Mouse (Mus musculus) kidney, adult 2 months (tissue): ENCODE results near the gene Ahctf1. TPM values are rescaled to one million over a fixed set of nuclear protein-coding genes. Genes with fewer than 3 reads are reported as not detected.

ENCODE experiments used
- DNase-seq: peaks from one replicate; pipeline ENCODE4 v3.0.0; 2021
- H3K27ac ChIP-seq: fragments of 200-500 bp; 2 replicates; pipeline ENCODE4 v1.5.1; 2012; ENCODE audit warnings: low read depth, low read length, control low read depth, inconsistent platforms; ENCODE audit not compliant: insufficient read depth
- H3K27me3 ChIP-seq: fragments of 200-500 bp; replicated peaks from 2 replicates; pipeline ENCODE4 v1.6.1; 2012; ENCODE audit warnings: mild to moderate bottlenecking, moderate library complexity, low read length, inconsistent platforms; ENCODE audit not compliant: control insufficient read depth, insufficient read depth
- H3K36me3 ChIP-seq: fragments of 200-500 bp; 2 replicates; pipeline ENCODE4 v1.6.1; 2012; ENCODE audit warnings: mild to moderate bottlenecking, moderate library complexity, low read length, inconsistent platforms; ENCODE audit not compliant: control insufficient read depth, insufficient read depth
- H3K4me1 ChIP-seq: fragments of 200-500 bp; 2 replicates; pipeline ENCODE4 v1.6.1; 2011; ENCODE audit warnings: low read length; ENCODE audit not compliant: control insufficient read depth, insufficient read depth
- H3K4me3 ChIP-seq: fragments of 200-500 bp; 2 replicates; pipeline ENCODE4 v1.5.1; 2011; ENCODE audit warnings: mild to moderate bottlenecking, low read depth, low read length, control low read depth; ENCODE audit not compliant: insufficient read depth
- CTCF ChIP-seq: fragments of 200-500 bp; conservative IDR thresholded peaks from 2 replicates; pipeline ENCODE4 v1.5.1; 2011; ENCODE audit warnings: low read depth, mild to moderate bottlenecking, control low read depth, low read length, moderate library complexity, mixed read lengths; ENCODE audit not compliant: insufficient read depth, insufficient read length
- POLR2A ChIP-seq: fragments of 200-500 bp; IDR thresholded peaks from one replicate; pipeline ENCODE4 v1.6.1; 2011; ENCODE audit warnings: low read depth, low read length, control low read depth
- WGBS: fragments of 180-500 bp; shearing (Covaris S2); methylation state at CpG from one replicate; pipeline ENCODE4 v1.1.7; 2018; 5-methylcytosine and 5-hydroxymethylcytosine counted together
- polyA plus RNA-seq: library from polyadenylated mRNA; depleted of rRNA; stranded (reverse); fragments of >200 nt; gene quantifications from 2 replicates; pipeline ENCODE4 v1.2.3, GENCODE M21; 2012; rRNA removed

Gene Ahctf1
- polyA plus RNA-seq, 1 experiment = 6.4 TPM

DNA sequence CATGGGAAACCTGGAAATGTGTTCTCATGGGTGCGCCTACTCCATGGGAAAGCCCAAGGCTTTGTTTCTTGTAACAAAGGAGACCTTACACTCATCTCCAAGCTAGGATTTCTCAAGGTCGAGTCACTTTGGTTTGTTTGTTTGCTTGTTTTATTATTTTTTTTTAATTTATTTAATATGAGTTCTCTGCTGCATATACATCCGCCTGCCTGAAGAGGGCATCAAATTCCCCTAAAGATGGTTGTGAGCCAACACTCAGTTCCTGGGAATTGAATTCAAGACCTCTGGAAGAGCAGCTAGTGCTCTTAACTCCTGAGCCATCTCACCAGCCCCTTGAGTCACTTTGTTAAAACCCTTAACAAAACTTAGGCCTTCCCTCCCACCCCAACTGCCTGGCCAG is 90.1 kb downstream of the Ahctf1 start:
- 90% methylated on average over 3 of the region's 3 CpGs for WGBS
- TF ChIP-seq POLR2A (no peak), CTCF (no peak)
- no peak overlapping the region for H3K27ac ChIP-seq
- H3K4me3 ChIP-seq = no peak overlapping the region
- no peaks in the 10 kb centered on the region for H3K4me1 ChIP-seq
- H3K27me3 ChIP-seq = no peaks in the 10 kb centered on the region
- no peaks in the 10 kb centered on the region for H3K36me3 ChIP-seq
- DNase-seq = no peak

DNA sequence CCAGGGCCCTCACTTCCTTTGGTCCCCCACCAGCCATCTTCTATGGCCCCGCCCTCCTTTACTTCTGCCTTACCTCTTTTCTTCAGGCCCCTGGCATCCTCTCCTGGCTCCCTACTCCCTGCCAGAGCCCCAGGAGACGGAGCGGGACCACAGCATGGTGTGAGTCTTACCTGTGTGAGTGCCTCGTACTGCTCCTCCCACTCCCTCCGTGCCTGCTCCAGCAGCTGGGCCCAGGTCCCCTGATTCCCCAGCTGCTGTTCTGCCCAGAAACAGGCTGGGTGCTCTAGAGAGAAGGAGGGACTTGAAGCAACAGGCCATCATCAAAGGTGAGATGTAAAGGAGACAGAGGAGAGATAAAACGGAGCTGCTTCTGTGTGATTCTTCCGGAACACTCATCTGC is 90.8 kb downstream of the Ahctf1 start:
- TF ChIP-seq POLR2A = no peak
- no peak for TF ChIP-seq CTCF
- no peaks in the 10 kb centered on the region for H3K36me3 ChIP-seq
- H3K27me3 ChIP-seq = no peaks in the 10 kb centered on the region
- H3K27ac ChIP-seq = no peak overlapping the region
- no peak for DNase-seq
- H3K4me1 ChIP-seq = no peaks in the 10 kb centered on the region
- WGBS = 88% methylated on average over 7 of the region's 7 CpGs
- no peak overlapping the region for H3K4me3 ChIP-seq

DNA sequence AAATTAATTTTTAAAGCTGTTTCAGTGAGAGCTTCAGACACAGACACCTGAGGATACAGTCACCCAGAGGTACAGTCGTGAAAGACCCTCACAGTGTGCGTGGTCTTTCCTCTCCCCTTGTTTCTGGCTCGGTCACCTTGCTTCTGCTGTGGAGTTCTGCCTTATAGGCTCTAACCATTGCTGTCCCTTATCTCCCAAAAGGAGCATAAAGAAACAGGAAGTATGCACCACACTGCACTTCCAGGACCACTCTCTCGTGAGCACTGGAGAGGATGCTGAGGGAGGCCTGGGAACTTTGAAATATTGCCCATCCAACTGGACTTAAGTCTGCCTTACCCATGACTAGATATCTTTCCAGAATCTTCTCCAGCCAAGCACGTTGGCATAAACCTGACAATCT is 92.7 kb downstream of the Ahctf1 start:
- H3K4me1 ChIP-seq = no peaks in the 10 kb centered on the region
- no peaks in the 10 kb centered on the region for H3K27me3 ChIP-seq
- no peak overlapping the region for H3K4me3 ChIP-seq
- no peak for TF ChIP-seq CTCF
- no peak for TF ChIP-seq POLR2A
- H3K27ac ChIP-seq = no peak overlapping the region
- DNase-seq = no peak
- H3K36me3 ChIP-seq = no peaks in the 10 kb centered on the region
- 86% methylated on average over 5 of the region's 5 CpGs for WGBS

DNA sequence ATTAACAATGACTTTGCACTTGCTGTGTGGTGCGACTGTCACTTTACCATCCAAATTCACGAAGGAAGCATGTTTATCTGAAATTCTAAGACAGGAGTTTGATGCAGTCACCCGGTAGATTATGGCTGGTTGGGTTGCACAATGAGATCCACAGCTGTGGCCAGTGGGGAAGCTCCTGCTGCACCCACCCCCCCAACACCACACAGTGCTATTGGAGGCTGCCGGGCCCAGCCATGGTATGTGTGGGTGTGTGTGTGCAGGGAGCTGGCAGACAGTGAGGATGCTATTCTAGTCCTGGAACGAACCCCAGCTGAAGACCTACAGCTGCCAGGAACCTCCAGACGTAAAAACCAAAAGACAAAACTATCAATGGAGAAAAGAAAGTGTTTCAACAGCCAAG is 94.1 kb downstream of the Ahctf1 start:
- DNase-seq = no peak
- TF ChIP-seq POLR2A = no peak
- TF ChIP-seq CTCF = no peak
- H3K36me3 ChIP-seq = no peaks in the 10 kb centered on the region
- WGBS = 69% methylated on average over 6 of the region's 6 CpGs
- no peak overlapping the region for H3K4me3 ChIP-seq
- H3K27me3 ChIP-seq = no peaks in the 10 kb centered on the region
- H3K27ac ChIP-seq = no peak overlapping the region
- no peaks in the 10 kb centered on the region for H3K4me1 ChIP-seq

DNA sequence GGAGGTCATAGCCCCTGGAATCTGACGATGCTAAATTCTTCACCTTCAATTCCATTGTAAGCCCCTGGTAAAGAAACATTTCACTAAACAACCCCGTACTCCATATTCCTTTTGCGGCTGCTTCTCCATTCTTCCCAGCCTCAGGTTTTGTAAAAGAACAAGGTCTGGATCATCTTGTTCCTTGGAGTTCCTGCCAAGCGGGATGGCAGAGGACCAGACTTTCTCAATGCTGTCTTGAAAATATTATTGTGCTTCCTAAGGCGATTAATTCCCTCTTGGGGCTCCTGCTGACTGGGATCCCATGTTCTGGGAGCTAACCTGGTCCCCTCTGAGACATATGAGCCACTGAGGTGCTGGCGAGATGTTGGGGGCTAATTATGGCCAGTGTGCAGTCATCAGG is 98.3 kb downstream of the Ahctf1 start:
- no peaks in the 10 kb centered on the region for H3K4me1 ChIP-seq
- 86% methylated on average over 6 of the region's 6 CpGs for WGBS
- DNase-seq = no peak

DNA sequence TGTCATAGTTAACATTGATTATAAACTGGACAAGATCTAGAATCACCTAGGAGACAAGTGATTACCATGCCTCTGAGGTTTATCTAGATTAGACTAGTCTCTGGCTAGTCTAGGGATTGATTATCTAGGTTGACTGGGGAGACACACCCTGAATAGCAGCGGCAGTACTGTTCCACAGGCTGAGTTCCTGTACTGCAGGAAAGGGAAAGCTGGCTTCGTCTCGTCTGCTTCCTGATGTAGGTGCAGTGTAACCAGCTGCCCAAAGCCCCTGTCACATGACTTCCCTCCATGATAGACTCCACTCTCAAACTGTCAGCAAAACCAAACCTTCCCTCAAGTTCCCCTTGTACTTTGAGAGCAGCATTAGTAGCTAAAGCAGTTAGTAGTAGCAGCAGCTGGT is 99.3 kb downstream of the Ahctf1 start:
- H3K36me3 ChIP-seq = no peaks in the 10 kb centered on the region
- H3K4me3 ChIP-seq = no peak overlapping the region
- 52% methylated on average over 3 of the region's 3 CpGs for WGBS
- no peaks in the 10 kb centered on the region for H3K4me1 ChIP-seq
- TF ChIP-seq CTCF (no peak), POLR2A (no peak)
- no peaks in the 10 kb centered on the region for H3K27me3 ChIP-seq
- no peak for DNase-seq
- H3K27ac ChIP-seq = no peak overlapping the region

More for the DNA sequence above, 98.3 kb downstream of the Ahctf1 start:
- no peak for TF ChIP-seq CTCF
- H3K36me3 ChIP-seq = no peaks in the 10 kb centered on the region
- H3K27me3 ChIP-seq = no peaks in the 10 kb centered on the region
- no peak overlapping the region for H3K4me3 ChIP-seq
- H3K27ac ChIP-seq = no peak overlapping the region

Other genes starting within 250 kb of the Ahctf1 start
- 11.4 and 14.2 TPM in 2 replicates for gene Sccpdh, start 135.5 kb downstream of the Ahctf1 start, polyA plus RNA-seq
- gene Kif28, start 58.4 kb downstream of the Ahctf1 start, polyA plus RNA-seq = not detected in 2 replicates
- not detected in 2 replicates for gene Gm10518, start 304 bp downstream of the Ahctf1 start, polyA plus RNA-seq
- gene Cdc42bpa, start 156.8 kb upstream of the Ahctf1 start, polyA plus RNA-seq = 20.2 and 21.0 TPM in 2 replicates